Mouse (Mus musculus): ENCODE measurements around the gene Rere. TPM values are rescaled to one million over a fixed set of nuclear protein-coding genes. Genes with fewer than 3 reads are reported as not detected.
A peak's percentile ranks its signal among the peaks of the same experiment; 100 is the strongest.
"Not testable (repeated sequence)": the region's sequence is repeated elsewhere in the genome, so short reads cannot be mapped to it uniquely, and the experiment has no call there.

The Rere gene
- total RNA-seq, 2 experiments from 2014 or later = 51.5 to 52.0 TPM

DNA sequence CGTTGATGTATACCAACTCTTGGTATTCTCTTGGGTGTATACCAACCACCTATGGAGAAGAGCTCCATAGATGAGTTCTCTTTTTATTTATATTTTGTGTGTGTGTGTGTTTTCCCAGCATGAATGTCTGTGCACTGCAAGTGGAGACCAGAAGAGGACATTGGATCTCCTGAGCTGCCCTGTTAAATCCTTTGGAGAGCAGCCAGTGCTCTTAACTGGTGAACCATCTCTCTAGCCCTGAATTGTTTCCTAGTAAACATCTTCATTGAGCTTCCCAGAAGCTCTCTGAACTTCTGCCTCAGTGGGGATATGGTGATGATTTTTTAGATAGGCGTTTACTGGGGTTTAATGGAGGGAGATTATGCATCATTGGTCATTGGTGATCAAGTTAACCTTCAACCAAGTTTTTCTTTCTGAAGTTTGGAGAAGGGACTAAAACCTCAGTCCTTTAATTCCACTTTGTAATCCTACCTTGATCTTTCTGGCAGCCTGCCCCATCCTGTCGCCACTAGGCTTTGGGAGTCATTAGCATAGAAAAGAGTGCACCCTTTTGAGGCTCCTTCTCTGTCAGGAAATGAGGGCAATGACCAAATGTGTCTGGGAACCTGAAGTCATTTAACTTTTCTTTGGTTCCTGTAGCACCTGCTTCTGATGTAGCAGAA, 309.3 kb downstream of the Rere start:
- intact Hi-C loops (cut with DNase I) = no loop called here
- DNase-seq = no peak

DNA sequence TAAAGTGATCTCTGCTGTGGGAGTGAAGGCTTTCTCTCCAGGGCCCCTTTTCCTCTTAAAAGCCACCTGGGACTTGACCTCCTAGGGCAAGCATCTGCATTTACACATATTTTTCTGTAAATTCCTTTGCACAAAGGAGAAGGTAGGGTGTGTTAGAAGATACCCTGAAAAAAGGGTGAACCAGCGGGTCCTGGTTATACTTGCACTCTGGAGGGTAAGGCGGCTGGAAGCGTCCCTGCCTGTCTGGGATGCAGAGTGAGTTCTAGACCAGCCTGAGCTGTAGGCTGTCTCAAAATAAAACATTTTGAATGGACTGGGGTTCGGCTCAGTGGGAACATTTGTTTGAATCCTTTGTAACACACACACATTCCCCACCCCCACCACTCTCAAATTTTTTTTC, 310.2 kb downstream of the Rere start:
- DNase-seq = no peak
- intact Hi-C loops (cut with DNase I) = no loop called here

DNA sequence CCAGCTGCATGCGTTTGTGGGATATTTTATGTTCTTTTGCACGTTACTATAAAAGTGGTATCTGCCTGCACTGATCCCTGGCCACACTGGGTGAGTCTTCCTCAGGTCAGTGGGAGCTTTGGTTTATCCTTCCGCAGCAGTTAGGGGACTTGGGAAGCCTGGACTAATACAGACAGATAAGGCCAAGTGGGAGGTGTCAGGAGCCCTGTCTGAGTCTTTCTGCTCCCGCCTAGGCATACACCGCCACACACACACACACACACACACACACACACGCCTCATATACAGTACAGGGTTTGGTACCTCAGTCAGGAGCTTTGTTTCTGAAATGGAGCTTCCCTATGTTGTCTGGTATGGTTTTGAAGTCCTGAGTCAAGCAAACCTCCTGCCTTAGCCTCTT, 310.6 kb downstream of the Rere start:
- intact Hi-C loops (cut with DNase I) = no loop called here
- no peak for DNase-seq

DNA sequence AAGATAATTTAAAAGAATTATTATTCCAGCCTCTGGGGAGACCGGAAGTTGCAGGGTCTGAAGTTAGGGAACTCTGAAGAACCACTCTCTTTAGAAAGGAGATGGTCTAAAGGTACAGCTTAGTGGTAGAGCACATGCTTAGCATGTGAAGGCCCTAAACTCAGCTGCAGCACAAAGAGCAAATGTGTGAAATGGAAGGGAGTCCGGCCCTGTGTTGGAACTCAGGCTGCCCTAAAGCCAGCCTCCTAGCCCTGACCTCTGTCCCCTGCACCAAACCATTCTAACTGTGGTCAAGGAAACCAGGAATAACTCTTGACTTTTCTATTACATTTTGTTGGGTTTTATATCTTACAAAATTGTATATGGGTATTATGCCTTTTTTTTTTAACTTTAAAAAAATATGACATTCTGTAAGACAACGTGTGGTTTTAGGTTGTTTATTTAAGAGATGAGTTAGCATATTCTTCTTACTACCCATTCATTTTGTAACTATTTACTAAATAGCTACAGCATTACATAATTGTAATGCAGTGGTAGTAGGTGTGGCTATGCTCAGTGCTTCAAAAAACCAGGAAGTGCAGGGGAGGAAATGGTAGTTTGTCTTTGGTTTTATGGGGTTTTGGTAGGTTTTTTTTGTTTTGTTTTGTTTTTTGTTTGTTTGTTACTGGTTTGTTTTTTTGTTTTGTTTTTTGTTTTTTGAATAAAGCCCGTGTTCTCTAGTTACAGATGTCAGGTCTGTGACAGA, 312.2 kb downstream of the Rere start:
- intact Hi-C loops (cut with DNase I) = no loop called here
- no peak for DNase-seq

DNA sequence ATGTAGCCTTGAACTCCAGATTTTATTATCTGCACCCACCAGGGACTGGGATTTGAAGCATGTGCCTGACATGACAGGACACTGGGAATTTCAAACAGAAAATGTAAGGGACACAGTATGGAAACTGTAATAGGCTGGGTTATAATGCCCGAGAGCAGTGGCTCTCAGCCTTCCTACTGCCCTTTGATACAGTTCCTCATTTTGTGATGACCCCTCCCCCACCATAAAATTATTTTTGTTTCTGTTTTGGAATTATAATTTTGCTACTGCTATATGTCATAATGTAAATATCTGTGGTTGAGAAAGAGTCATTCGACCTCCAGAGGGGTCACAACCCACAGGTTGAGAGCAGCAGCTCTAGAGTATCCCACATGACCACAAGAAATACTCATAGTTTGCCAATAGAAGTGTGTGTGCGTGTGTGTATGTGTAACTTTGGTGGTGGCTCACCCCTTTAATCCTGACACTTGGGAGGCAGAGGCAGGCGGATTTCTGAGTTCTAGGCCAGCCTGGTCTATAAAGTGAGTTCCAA, 312.9 kb downstream of the Rere start:
- intact Hi-C loops (cut with DNase I) = no loop called here
- DNase-seq = no peak

DNA sequence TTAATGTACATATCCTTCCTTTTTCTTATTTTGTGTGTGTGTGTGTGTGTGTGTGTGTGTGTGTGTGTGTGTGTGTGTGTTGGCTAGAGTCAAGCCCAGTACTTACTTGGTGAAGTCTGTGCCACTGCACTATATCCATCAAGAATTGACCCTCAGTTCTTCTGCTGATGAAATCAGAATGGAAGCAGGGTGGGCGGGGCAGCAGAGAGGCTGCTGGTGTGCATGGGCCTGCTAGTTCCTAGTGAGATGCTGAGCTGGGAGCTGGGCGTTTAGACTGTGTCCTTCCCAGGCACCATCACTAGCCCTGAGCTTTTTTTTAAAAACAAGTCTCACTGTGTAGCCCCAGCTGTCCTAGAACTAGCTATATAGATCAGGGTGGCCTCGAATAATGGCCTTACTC, 313.6 kb downstream of the Rere start:
- intact Hi-C loops (cut with DNase I) = no loop called here
- no peak for DNase-seq

DNA sequence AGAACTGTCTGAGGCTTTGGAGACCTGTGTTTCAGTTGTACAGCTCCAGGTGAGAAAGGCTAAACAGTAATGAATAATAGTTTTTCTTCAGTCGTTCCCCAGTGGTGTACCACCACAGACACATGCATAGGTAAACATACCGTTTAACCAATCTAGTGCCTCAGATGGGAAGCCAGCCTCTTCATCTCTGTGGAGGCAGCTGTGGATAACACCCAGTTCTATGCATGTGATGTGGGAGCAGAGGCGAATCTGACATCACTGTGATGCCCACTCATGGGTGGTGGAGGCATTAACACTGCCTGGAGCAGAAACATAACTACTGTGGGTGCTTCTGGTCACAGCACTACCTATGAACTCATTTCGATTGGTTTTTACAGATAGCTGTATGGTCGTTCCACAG, 314.5 kb downstream of the Rere start:
- intact Hi-C loops (cut with DNase I) = no loop called here
- DNase-seq = no peak

DNA sequence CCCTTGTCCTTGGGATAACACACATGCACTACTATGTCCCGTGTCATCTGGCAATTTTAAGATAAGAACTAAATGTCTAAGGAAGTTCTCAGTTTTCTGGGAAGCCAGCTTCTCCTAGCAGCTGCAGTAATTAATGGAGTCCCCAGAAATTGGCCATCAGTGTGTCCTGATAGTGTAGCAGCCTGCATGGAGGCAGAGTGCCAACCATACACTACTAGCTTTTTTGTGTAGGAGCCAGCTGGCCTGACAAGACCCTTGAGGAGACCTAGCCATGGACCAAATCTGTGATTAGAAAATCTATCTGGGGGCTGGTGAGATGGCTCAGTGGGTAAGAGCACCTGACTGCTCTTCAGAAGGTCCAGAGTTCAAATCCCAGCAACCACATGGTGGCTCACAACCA, 317.2 kb downstream of the Rere start:
- peak in 1 of 2 experiments; percentile 29 for DNase-seq
- intact Hi-C loops (cut with DNase I) = no loop called here

DNA sequence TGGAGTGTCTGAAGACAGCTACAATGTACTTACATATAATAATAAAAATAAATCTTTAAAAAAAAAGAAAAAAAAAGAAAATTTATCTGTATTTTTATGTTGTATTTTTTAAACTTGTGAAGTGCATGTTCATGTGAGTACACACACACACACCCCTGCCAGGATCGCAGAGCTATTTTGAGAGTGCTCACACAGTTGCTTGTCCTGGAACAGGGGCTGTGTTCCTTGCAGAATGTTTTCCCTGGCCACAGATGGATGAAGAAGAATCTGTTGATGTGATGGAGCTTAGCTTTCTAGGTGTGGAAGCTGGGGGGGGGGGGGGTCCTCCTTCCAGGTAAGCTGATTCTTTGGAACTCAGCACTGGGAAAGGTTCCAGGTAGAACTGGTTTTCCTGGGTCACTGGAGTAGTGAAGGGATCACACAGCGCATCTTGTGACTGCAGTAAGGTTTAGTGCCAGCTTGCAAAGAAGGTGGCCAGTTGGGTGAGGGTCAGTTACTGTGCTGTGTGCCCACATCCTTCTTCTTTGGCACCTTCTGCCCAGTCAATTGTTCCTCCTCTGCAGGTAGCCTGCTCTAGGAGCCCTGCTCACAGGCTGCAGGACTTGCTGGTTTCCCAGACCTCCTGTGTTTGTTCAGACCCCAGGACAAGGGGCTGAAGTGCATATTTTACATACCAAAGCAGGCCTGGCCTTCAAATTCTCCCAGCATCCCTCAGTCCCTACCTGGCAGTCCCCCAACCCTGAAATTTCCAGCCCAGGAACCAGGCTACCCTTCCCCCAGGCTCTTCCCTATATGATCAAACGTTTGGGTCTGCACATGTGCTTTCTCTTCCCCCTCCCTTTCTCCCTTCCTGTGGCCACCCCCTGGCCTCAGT, 317.9 kb downstream of the Rere start:
- no peak for DNase-seq
- intact Hi-C loops (cut with DNase I) = no loop called here

DNA sequence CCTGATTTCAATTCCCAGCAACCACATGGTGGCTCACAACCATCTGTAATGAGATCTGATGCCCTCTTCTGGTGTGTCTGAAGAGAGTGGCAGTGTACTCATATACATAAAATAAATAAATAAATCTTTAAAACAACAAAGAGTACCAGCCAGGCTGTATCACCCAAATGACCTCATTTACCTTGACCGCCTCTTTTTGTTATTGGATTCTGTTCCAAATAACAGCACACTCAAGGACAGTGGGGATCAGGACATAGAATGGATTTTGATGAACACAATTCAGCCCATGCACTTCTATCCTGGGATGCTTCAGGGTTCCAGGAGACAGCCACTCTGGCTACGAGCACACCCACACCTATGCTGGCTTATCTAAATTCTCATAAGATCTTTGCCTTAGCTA, 319.1 kb downstream of the Rere start:
- intact Hi-C loops (cut with DNase I); DNase-seq: not testable (repeated sequence)

DNA sequence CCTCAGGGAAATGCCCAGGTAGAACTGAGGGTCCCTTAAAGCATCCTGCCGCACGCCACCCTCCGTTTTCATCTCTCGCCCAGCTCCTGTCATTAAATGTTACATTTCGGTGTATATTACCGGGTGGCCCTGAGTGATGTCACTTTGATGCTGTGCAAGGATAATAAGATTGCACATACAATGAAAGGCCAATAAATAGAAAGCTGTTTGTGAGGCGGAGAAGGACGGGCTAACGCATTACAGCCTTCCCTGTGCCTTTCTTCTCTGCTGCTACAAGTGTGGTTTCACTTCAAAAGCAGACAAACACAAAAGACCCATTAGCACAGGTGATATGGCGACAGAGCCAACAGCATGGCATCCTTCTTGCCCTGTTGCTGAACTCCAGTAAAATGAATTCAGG, 320.0 kb downstream of the Rere start:
- intact Hi-C loops (cut with DNase I) = no loop called here
- no peak for DNase-seq

DNA sequence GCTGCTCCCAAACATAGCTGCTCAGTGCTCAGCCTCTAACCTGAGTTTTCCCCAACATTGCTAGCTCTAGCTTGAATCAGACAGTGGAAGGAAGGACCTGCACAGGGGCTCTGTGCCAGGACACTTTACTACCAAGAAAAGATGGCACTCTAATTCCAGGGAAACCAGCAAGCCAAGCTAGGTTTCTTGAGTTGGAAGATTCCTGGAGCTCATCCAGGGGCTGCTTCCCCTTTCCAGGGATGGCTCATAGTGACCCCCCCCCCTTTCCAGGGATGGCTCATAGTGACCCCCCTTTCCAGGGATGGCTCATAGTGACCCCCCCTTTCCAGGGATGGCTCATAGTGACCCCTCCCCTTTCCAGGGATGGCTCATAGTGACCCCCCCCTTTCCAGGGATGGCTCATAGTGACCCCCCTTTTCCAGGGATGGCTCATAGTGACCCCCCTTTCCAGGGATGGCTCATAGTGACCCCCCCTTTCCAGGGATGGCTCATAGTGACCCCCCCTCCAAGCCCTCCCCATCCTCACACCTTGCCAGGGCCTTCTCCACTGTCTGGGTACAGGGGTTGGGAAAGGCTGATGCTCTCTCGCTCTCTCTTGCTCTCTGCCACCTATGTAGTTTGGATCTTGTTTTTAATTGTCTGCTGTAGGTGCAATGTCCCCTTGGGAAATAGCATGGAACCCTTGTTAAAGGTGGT, 322.1 kb downstream of the Rere start:
- DNase-seq = no peak
- intact Hi-C loops (cut with DNase I) = no loop called here

DNA sequence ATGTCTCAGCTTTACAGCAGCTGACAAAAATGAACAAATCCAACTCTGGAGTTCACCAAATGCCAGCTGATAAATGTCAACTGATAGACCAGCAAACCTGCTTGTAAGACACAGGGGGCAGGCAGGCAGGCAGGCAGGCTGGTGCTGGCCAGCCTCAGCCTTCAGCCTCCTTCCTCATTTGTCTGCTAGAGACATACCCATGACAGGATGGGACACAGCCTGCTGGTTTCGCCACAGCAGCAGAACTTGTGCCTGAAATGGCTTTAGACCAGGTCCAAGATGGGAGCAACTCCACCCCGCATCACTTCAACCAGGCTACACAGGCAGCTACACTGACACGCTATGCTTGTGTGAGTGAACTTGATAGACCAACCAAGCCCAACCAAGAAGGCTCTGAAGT, 324.4 kb downstream of the Rere start:
- intact Hi-C loops (cut with DNase I) = loop anchor here (5.0 kb wide), 1 partner anchor 34 kb away; no protein-coding TSS in a partner anchor
- no peak for DNase-seq

DNA sequence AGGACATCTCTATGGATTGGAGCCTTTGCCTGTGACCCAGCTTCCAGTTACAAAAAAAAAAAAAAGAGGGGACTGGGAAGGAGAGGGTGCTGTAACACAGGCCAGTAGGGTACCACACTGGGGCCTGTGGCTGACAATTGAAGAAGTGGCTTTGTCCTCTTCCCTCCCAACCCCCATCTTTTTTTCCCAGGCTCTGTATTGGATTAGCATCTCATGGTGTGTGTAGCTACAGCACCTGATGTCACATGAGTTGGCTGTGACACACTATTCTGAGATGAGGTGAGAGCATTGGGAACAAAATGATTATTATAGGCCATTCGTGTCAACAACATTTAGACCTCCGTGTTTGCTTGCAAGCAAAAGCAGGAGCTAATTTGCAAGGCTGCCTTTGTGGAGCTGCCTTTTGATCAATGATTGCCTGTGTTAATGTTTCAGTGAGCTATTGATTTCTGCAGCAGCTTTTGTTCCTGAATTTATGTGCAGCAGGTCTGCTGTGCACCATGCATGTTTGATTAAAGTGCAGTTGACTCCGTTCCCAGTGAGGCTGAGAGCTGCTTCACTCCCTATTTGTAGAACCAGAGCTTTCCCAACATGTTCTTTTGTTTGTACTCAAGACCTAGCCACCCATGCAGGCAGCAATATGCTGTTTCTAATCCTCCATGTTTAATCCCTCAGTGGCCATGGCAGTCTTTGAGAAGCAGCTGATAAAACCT, 325.2 kb downstream of the Rere start:
- intact Hi-C loops (cut with DNase I) = loop anchor here (5.0 kb wide), 1 partner anchor 34 kb away; no protein-coding TSS in a partner anchor
- no peak for DNase-seq

DNA sequence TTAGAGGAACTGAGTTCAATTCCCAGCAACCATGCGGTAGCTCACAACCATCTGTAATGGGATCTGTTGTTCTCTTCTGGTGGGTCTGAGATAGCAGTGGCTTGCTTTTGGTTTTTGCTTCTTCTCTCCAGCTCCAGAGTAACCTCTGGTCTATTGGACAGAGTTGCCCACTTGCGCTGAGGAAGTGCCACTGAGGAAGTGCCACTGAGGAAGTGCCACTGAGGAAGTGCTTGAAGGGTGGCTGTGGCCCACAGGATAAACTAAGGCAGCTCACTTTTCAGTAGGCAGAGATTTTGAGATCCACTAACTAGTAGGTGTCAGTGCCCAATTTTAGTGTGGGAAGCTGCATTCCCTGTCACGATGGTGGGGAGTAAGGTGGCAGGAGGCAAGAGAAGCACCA, 327.2 kb downstream of the Rere start:
- intact Hi-C loops (cut with DNase I) = loop anchor here (5.0 kb wide), 1 partner anchor 36 kb away; no protein-coding TSS in a partner anchor
- DNase-seq = no peak

DNA sequence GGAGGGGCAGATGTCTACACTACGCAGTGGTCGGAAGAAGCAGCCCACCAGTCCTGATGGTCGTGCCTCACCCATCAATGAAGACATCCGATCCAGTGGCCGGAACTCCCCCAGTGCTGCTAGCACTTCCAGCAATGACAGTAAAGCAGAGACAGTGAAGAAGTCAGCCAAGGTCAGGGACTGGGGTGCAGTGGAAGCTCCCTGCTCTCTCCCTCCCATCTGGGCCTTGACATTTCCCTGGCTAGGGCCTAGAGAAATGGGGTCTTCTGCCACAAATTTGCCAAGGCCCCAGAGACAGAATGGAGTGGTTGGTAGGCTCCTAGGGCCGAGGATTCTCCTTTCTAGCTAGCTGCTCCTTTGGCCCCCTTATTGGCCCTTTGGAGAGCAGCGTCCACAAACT, 332.3 kb downstream of the Rere start:
- intact Hi-C loops (cut with DNase I) = no loop called here
- no peak for DNase-seq

DNA sequence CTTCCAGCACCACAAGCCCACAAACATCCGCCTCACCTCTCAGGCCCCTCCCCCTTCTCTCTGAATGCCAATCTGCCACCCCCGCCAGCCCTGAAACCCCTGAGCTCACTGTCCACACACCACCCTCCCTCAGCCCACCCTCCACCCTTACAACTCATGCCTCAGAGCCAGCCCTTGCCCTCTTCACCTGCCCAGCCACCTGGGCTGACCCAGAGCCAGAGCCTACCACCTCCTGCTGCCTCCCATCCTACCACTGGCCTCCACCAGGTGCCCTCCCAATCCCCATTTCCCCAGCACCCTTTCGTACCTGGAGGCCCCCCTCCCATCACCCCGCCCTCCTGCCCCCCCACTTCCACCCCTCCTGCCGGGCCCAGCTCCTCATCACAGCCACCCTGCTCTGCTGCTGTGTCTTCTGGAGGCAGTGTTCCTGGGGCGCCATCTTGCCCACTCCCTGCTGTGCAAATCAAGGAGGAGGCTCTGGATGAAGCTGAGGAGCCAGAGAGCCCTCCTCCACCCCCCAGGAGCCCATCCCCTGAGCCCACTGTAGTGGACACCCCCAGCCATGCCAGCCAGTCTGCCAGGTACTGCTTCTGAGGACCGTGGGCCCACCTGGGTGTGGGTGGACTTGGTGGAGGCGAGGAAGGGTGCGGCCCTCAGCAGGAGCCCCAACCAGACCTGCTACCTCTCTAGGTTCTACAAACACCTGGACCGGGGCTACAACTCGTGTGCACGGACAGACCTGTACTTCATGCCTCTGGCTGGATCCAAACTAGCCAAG, 334.0 kb downstream of the Rere start:
- intact Hi-C loops (cut with DNase I) = no loop called here
- DNase-seq = no peak

DNA sequence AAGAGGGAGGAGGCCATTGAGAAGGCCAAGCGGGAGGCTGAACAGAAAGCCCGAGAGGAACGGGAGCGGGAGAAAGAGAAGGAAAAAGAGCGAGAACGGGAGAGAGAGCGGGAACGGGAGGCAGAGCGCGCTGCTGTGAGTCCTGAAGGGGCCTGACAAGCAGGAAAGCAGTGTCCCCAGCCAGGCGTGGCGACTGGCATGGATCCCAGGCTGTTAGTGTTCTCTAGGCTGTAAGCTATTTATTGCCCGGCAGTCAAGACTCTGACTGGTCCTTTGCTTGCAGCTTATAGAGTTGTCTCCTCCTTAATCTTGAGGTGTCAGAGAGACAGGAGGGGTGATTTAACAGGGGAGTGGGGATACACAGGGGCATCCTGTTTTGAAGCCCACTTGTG, 334.6 kb downstream of the Rere start:
- DNase-seq = peak; percentile 40 to 52
- intact Hi-C loops (cut with DNase I) = no loop called here

DNA sequence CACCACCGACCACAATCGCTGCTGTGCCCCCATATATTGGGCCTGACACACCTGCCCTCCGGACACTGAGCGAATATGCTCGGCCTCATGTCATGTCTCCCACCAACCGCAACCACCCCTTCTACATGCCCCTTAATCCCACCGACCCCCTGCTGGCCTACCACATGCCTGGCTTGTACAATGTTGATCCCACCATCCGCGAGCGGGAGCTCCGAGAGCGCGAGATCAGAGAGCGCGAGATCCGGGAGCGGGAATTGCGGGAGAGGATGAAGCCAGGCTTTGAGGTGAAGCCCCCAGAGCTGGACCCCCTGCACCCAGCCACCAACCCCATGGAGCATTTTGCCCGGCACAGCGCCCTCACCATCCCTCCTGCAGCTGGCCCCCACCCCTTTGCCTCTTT, 335.4 kb downstream of the Rere start:
- DNase-seq = no peak
- intact Hi-C loops (cut with DNase I) = no loop called here
